Mouse (Mus musculus): ENCODE results near the gene Mettl3.

Mettl3 gene

GRCm38 (mm10) chr14:52284191-52284590 lies 20.7 kb downstream of the Mettl3 start:
- DNase-seq = no peak

- no peak for DNase-seq
Measured at GRCm38 (mm10) chr14:52283629-52284028, 21.3 kb downstream of the Mettl3 start.

DNA sequence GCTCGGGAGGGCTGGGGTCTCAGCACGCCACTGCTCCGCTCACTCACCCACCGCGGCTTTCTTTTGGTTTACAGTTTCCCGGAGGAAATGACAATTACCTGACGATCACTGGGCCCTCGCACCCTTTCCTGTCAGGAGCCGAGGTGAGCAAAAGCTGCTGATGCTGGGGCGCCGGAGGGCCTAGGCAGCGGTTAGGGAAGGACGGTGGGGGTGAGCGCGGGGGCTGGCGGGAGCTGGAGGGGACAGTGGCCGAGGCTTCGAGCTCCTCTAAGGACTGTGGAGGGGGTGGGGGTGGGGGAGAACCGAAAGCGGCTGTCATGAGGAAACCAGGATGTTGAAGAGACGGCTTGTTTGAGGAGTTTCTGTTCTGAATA lies 25.2 kb downstream of the Mettl3 start:
- DNase-seq = no peak

GRCm38 (mm10) chr14:52278932-52279746 lies 25.8 kb downstream of the Mettl3 start, which contains the start of the genes Tox4 and Rab2b:
TSS of gene Tox4 (plus strand) at chr14:52279146.
TSS of gene Rab2b (minus strand) at chr14:52279545.
- peak; percentile 98 for DNase-seq

DNA sequence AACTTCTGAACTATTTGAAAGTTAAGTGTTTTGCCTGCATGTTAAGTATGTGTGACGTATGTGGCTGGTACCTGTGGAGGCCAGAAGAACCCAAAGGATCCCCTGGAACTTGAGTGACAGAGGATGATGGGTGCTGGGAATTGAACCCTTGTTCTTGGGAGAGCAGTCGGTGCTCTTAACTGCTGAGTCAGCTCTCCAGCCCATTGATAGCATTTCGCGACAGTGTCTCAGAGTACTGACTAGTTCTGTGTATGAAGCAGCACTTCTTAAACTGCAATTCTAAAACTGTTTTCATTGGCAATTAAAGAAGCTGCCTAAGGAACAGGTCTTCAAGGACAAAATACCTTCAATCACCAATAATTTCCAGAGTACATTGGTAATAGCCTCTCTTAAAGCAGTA lies 27.7 kb downstream of the Mettl3 start:
- DNase-seq = no peak

GRCm38 (mm10) chr14:52272781-52273180 lies 32.1 kb downstream of the Mettl3 start:
- DNase-seq = no peak

- DNase-seq = peak; percentile 99
Measured at GRCm38 (mm10) chr14:52257484-52258213, 47.3 kb downstream of the Mettl3 start, which contains the start of gene Chd8. TSS of gene Chd8 (minus strand) at chr14:52257780.

GRCm38 (mm10) chr14:52256311-52257175 lies 48.4 kb downstream of the Mettl3 start:
- DNase-seq = peak; percentile 18

GRCm38 (mm10) chr14:52246129-52246528 lies 58.8 kb downstream of the Mettl3 start:
- no peak for DNase-seq
